Mouse (Mus musculus) heart, adult 11 months (tissue): ENCODE data around the gene Itgad.

Source experiments
- DNase-seq: peaks from one replicate; pipeline ENCODE4 v3.0.0; 2022

The Itgad gene

DNA sequence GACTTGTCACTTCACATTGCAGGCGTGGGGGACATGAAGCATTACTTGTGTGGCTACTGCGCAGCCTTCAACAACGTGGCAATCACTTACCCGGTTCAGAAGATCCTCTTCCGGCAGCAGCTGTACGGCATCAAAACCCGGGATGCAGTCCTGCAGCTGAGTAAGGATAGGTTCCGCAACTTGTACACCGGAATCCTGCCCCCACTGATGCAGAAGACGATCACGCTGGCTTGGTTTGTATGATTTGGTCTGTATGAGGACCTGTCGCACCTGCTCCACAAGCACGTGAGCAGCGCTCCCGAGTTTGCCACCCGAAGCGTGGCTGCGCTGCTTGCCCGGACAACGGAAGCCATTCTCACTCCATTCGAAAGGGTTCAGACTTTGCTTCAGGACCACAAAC, at the start of gene Itgad:
Gene Itgad (plus strand): TSS at position 301 of the 400 bp plus-strand sequence.
- DNase-seq: peak; percentile 80

DNA sequence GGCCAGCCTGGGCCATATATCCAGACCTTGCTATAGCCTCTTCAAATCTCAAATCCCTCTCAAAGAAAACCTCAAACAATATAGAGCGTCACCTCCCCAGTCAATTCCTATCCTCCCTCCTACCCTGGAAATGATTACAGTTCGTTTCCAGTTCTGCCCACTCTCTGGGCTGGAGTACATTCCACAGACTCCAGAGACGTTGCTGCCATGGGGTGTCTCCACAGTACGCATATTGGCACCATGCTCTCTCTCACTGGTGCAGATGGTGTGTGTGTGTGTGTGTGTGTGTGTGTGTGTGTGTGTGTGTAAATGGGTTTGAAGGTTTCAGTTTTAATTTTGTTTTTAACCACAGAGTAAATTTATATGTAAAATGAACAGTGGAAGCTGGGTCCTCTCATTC, 48.9 kb upstream of the Itgad start:
- DNase-seq: peak; percentile 54

DNA sequence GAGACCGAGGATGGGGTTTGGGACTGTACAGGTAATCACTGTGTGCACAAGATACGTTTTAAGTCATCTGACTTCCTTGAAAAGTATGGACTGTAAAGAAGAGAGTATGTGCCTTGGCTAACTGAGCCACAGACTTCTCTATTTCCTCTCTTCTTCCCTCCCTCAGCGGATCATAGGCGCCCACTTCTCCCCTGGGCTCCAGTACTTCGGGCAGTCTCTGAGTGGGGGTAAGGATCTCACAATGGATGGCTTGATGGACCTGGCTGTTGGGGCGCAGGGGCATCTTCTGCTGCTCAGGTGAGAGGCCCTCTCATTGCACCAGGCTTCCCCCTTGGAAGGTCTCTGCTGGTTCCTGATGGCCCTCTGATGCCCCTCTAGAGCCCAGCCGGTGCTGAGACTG, 46.7 kb upstream of the Itgad start:
- peak; percentile 63 for DNase-seq

DNA sequence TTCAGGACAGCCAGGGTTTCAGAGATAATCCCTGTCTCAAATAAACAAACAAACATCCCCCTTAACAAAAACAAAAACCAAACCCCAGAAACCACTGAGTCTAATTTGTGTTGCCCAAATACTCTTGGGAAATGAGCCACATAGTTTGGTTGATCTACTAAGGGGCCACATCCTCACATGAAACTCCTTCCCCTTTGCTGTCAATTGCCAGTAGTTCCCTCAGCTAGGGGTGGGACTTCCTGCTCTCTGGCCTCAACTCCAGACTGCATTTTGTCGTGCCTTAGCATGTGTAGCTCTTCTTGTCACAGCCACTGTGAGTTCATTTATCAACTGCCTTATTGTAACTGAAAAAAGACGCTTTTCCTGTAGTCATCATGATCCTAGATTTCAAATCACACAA, 43.9 kb upstream of the Itgad start:
- DNase-seq: peak; percentile 54

DNA sequence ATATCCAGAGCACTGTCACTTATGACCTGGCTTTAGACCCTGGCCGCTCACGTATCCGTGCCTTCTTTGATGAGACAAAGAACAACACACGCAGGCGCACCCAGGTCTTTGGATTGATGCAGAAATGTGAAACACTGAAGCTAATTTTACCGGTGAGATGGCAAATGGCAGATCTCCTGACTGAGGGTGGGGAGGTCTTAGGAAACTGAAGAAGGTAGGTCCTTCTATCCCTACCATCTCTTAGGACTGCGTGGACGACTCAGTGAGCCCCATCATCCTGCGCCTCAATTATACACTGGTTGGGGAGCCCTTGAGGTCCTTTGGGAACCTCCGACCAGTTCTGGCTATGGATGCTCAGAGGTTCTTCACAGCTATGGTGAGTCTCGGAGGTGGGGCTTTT, 42.0 kb upstream of the Itgad start:
- peak; percentile 72 for DNase-seq

DNA sequence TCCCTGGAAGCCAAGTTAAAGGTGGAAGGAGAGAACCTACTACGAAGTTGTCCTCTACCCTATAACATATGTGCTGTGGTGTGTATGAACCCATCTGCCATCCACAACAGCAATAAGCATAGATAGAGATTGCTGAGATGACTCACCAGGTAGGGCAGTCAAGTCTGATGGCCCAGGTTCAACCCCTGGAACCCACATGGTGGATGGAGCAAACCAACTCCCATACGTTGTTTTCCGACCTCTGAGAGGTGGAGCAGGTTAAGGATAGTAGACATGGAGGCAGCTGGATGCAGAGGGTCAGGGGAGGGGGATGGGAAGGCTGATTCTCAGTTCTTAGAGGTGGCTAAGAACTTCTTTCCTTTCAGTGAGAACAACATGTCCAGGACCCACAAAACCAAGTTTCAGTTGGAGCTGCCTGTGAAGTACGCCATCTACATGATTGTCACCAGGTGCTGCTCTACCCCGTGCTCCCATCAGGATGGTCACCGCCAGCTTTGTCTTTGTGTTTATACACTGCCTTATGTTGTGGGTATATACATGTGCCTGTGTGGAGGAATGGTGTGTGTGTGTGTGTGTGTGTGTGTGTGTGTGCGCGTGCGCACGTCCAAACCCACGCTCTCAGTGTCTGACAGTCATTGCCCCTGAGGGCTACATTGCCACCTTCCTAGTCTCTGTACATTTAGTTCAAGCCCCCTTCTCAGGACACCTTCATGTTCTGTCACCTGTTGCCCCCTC, 39.6 kb upstream of the Itgad start:
- DNase-seq: peak; percentile 70

DNA sequence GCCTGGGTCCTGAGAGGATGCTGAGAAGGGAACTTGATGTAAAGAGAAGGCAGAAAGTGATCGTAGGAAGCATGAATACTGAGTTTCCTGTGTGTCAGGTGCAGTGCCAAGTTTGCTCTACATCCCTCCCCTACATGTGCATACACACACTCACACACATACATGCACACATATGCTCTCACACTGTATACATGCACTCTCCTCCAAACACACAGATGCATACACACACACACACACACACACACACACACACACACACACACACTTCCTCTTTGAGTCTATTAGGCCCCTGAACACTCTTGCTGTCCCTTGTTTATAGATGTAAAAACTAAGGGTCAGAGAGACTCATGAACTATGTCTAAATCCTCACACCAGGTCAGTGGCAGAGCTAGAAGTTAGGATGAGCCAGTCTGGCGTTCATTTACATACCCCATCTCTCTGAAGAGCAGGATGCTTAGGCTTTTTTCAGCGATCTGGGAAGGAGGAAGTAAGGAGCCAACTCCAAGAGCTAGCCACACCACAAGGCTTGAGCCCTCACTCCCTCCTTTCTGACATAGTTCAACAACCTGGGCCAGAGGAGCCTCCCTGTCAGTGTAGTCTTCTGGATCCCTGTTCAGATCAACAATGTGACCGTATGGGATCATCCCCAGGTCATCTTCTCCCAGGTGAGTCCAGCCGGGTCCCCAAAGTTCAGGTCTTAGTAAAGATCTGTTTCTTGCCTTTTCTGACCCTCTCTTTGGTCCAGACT, 38.8 kb upstream of the Itgad start:
- DNase-seq: peak; percentile 52

DNA sequence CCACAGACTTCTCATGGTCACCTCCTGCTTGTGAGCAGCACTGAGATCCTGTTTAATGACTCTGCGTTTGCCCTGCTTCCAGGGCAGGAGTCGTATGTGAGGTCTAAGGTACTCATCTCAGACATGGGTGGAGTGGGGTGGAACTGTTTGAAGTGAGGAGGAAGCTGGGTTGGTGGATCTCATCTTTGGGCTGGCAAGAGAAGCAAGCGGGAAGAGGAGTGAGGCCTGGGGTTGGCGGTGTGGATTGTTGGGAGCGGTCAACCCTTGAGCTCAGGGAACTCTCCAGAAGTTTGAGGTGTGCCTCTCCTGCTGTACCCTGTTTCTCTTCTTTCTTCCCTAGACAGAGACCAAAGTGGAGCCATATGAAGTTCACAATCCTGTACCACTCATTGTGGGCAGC, 37.8 kb upstream of the Itgad start:
- DNase-seq: peak; percentile 80

DNA sequence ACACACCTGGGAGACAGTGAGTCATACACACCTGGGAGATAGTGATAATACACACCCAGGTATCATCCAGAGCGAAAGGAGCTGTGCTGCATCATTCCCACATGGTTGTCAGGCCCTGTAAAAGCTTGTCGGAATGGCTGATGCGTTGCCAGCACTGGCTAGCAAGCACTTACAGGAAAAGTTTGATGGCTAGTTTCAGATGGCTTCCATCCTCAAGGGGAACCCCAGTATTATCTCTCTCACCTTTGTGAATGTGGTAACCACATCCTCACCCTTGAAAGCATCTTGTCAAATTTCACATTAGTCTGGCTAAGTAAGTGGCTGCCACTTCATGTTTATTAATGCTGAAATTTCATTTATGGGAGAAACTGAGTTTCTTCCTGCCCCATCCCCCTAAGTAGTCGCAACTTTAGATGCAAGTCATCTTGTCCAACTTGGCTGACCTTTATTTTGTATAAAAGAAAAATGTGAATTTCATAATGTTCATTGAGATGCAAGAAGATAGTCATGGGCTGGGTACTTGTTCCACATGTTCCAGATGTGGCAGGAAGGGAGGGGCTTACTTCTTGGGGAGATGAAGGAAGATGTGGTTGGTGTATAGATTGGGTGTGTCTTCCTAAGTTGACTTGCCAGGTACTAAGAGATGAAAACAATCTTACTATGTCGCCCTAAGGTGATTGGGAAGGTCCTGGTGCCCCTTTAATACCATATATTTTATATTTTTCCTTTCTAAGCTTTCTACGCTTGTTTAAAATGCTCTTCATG, 34.3 kb upstream of the Itgad start:
- peak; percentile 9 for DNase-seq

DNA sequence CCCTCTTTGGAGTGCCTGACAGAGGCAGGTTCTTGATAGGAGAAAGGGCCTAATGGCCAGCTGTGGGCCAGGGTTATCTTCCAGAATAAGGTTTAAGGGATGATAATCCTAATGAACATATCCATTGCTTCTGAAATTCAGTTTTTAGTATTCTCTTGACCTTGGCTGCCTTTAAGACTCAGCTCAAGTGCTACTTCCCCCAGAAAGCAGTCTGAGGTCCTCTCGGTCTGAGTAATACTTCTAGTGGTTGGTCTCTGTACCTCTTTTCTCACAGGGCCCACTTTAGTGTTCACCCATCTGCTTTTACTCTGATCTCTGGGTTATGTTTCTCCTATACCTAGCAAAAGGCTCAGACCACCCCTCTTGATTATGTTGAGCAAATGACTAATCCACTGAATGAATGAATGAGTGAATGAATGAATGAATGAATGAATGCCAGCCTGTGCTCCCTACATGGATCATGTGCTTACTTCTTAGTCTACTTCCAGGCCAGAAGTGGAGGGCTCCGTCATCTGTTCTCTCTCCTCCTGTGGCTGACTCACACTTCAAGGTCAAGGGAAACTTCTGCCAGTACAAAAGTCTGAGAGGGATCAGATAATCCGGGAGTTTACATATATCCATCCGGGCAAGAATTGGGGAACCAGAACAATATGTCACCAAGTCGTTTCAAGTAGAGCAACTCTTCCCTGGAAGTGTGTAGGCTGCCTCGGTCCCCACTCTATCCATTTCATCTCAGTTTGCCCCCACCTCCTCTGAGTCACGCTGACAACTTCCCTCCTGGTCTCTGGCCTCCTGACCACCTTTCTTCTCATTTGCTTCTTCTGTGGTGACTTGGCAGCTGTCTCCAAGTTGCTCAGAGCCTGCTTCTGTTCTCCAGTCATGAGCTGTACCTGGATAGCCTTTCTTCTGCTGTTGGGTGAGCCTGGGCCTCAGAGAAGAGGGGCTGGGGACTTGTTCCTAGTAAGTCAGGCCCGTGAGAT, 25.1 kb upstream of the Itgad start, which contains the start of gene Itgax:
Gene Itgax (plus strand): TSS at position 807 of the 980 bp plus-strand sequence.
- DNase-seq: no peak

DNA sequence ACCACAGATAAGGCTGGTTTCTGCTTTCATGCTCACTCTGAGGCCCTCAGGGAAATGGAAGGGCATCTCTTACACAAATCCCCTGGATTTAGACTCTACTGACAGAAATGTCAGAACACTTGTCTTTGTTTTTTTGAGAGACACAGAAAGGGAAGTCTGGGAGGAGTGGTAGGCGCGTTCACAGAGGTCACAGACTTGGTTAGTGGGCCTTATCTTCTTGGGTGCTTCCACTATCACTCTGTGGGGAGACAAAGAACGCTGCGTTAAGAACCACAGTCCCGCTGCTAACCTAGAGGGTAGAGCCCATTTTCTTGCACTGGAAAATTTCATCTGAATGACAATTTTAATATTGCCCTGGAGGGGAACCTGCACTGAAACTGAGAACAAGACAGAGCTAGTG, 22.0 kb upstream of the Itgad start:
- DNase-seq: no peak

DNA sequence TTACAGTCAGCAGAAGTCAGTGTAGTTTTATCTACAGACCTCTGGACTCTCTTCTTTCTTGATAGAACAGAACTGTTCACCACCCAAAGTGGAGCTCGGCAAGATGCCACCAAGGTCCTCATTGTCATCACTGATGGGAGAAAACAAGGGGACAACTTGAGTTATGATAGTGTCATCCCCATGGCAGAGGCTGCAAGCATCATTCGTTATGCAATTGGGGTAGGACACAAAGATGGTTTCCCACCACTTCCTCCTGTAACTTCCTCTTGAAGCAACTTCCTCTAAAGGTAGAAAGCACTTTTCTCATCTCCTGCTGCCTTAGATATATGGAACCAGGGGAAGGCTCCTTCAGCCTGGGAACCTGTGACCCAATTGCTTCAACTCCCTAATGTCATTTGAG, 20.6 kb upstream of the Itgad start:
- DNase-seq: peak; percentile 84

DNA sequence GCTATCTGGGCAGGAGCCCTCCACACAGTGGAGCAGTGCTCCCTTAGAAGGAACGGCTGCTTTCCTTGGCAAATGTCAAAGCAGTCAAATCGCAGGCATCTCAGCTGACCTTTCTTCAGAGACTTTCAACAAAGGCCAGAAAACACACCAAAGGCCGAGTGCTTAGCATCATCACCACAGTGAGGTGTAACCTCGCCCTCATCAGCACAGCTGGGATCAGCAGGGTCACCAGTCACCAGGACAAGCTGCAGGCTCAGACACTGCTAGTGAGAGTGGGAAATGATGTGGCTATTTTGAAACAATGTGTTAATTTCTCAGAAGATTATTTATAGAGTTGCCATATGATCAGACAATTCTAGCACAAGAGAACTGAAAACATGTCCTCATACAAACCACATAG, 17.2 kb upstream of the Itgad start:
- DNase-seq: peak; percentile 40

DNA sequence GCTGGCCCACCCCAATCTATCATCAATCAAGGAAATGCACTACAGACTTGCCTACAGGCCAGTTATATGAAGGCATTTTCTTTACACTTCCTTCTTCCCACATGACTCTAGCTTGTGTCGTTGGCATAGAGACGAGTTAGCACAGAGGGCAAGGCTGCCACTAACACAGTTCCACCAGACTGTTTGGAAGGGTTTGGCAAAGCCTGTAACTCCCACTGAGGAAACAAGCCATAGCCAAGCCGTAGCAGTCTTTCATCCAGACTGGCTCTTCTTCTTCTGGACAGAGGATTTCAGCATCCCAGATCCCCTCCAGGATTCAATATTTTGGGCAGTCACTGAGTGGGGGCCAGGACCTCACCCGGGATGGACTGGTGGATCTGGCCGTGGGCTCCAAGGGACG, 14.6 kb upstream of the Itgad start:
- DNase-seq: no peak

DNA sequence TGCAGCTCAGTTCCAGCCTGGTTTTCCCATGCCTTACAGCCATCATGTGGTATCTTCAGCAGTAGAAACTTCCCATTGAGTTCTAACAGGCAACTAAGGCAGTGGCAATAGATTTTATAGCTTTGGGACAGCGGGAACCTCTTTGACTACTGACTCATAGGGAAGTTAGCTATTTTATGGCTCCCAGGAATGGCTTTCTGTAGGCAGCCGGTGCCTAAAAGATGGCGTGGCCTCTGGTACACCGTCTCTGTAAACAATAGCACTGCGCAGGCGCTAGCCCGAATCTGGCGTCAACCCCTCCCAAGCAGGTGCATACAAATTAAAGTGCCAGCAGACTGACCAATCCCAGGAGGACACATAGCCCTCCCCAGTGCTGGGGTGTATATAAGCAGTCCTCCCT, 3.2 kb upstream of the Itgad start:
- no peak for DNase-seq

DNA sequence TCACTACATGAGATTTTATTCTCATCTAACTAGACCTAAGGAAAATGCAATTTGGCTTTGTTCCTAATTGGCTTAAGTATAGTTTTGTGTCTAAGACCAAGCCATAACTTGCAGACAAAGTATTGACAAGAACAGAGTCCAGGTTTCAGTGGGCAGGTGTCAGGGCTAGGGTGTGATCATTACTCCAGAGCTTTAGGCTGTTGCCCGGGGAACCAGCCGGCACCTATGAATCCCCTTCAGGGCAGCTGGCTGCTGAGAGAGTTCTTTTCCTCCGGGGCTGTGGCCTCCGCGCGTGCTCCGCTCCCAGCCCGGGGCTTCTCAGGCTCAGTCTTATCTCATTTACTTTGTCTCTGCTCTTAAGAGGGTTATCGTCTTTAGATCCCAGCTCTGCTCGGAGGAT, 748 bp downstream of the Itgad start:
- peak; percentile 78 for DNase-seq

DNA sequence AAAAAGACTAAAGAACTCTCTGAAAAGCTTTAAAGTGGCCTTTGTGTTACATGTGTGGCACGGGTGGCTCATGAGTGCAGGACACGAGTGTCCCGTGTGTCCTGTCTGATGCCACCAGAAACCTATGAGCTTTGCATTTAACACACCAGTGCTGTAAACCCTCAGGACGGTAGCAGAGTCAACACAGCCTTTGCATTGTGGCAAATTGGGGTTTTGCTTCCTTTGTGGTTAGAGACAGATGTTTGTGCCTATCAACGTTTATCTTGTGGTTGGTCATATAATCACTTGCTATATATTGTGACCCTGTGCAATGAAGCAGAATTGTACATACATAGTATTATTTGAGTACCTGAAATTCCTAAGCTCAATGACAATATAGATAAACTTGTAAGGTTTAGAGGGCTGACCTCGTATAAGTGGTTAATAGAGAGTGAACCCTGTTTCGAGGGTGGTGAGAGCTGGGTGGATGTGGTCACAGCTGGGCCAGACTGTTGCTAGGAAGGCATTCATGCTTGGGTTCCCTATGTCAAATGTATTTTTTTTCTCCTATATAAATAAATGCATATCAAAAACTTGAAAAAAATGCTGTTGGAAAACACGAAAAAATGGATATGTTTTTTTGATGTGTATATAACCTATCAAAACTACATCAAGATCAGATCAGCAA, 4.6 kb downstream of the Itgad start:
- peak; percentile 42 for DNase-seq

DNA sequence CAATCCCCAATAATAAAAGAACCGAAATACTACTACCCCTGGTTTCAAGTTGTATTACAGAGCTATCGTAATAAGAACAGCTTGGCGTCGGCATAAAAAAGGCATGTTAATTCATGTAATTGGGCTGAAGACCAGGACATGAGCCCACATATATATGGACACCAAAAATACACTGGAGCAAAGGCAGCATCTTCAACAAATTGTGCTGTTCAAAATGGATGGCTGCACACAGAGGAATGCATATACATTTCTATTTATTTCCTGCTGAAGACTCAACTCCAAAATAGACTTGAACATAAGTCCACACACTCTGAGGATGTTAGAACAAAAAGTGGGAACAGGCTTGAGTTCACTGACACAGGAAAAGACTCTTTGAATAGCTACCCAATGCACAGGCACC, 9.8 kb downstream of the Itgad start:
- no peak for DNase-seq

DNA sequence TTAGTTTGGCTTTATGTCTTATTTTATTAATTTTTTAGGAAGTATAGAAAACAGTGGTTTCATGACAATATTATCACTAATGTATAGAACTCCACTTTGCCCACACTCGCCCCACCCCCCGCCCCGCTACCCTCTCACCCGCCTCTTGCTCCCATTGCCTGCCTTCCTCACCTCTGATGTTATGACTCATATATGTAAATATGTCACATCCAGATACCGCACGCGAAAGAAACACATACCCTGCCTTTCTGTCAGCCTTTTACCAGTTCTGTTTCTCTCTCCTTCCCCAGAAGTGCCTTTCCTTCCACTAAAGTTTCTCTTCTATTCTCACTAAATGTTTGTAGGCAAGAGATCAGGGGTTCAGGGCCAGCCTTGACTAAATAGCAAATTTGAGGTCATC, 12.2 kb downstream of the Itgad start:
- peak; percentile 22 for DNase-seq

DNA sequence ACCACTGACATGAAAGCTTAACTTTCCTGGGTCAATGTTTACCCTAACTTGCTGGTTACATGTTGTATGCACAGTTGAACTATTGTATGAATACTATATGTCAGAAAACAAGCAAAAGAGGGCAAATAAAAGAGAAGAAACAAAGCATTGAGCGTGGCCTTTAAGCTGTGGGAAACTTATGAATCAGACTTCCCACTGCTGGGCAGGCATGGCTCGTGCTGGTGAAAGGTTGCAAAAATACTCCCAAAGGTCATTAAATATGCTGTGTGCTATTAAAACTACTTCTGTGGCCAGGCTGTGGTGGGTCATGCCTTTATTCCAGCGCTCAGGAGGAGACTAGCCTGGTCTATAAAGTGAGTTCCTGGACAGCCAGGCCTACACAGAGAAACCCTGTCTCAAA, 15.8 kb downstream of the Itgad start:
- DNase-seq: peak; percentile 31

DNA sequence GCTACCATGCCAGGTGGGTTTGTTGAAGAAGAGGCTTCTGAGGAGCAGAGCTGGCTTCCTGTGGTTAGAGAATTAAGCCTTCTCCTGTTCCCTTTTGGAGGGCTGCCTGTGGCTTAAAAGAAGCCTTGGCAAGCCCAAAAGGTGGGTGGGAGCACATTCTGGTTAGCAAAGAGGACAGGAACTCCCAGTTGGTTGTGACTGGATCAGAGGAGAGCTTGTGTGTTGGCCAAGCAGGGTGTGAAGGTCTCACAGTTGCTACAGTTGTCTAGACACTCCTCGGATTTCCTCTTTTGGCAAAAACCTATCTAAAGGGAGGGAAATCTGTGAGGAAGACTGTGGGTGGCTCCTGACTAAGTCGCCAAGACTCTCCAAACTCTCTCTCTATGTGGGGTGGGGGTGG, 24.2 kb downstream of the Itgad start:
- DNase-seq: peak; percentile 84

DNA sequence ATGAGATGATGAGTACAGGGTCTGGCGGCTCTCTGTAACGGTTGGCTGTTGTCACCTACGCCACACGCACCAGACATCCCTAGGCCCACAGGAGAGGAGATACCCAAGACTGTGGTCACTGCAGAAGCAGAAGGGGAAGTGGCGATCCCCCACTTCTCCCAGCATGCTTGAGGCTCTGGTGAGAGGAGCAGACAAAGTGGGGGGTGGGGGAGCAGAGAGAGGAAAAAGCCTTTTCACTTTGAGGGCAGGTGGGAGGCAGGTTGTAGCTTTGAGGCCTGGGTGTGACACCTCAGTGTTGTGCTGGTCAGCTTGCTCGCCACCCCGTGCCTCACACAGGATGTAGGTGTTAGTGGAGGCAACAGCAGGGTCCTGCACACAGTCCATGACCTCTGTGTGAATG, 25.9 kb downstream of the Itgad start:
- DNase-seq: peak; percentile 78
